Mouse (Mus musculus) small intestine, adult 2 months (tissue): Measurements from ENCODE around the gene Vcpkmt. TPM values are rescaled to one million over a fixed set of nuclear protein-coding genes. Genes with fewer than 3 reads are reported as not detected.

Source experiments
- H3K27ac ChIP-seq: fragments of 200-500 bp; 2 replicates; pipeline ENCODE4 v1.5.1; 2012; ENCODE audit warnings: low read depth, low read length, control low read depth, inconsistent platforms; ENCODE audit not compliant: insufficient read depth
- H3K27me3 ChIP-seq: fragments of 200-500 bp; 2 replicates; pipeline ENCODE4 v1.6.1; 2012; ENCODE audit warnings: mild to moderate bottlenecking, moderate library complexity, low read length, inconsistent platforms; ENCODE audit not compliant: control insufficient read depth, insufficient read depth
- H3K36me3 ChIP-seq: fragments of 200-500 bp; 2 replicates; pipeline ENCODE4 v1.6.1; 2012; ENCODE audit warnings: mild to moderate bottlenecking, low read length, control low read depth, inconsistent platforms; ENCODE audit not compliant: control insufficient read depth, insufficient read depth
- H3K4me1 ChIP-seq: fragments of 200-500 bp; 2 replicates; pipeline ENCODE4 v1.6.1; 2012; ENCODE audit warnings: low read length, inconsistent platforms, mixed read lengths; ENCODE audit not compliant: control insufficient read depth, insufficient read depth, insufficient read length
- H3K4me3 ChIP-seq: fragments of 200-500 bp; 2 replicates; pipeline ENCODE4 v1.5.1; 2012; ENCODE audit warnings: low read depth, mild to moderate bottlenecking, control low read depth, inconsistent platforms, low read length, moderate library complexity
- CTCF ChIP-seq: fragments of 200-500 bp; IDR thresholded peaks from 2 replicates; pipeline ENCODE4 v1.5.1; 2012; ENCODE audit warnings: low read depth, mild to moderate bottlenecking, control low read depth, inconsistent platforms, low read length, moderate library complexity, mixed read lengths; ENCODE audit not compliant: insufficient replicate concordance, insufficient read length; ENCODE audit errors: extremely low read depth
- POLR2A ChIP-seq: fragments of 200-500 bp; IDR thresholded peaks from 2 replicates; pipeline ENCODE4 v1.6.1; 2012; ENCODE audit warnings: low read depth, mild to moderate bottlenecking, control low read depth, inconsistent platforms, low read length, moderate library complexity
- WGBS: fragments of 180-500 bp; shearing (Covaris S2); methylation state at CpG from one replicate; pipeline ENCODE4 v1.1.7; 2018; 5-methylcytosine and 5-hydroxymethylcytosine counted together
- polyA plus RNA-seq: library from polyadenylated mRNA; depleted of rRNA; stranded (reverse); fragments of >200 nt; gene quantifications from 2 replicates; pipeline ENCODE4 v1.2.3, GENCODE M21; 2012; rRNA removed

Vcpkmt gene
- polyA plus RNA-seq, 1 experiment, result 7.6 TPM

- TF ChIP-seq POLR2A, result no peak
- no peak for TF ChIP-seq CTCF
- Histone ChIP-seq H3K27ac (no peak overlapping the region), H3K4me1 (peaks cover 12% of the 10 kb centered on the region), H3K4me3 (no peak overlapping the region), H3K27me3 (no peaks in the 10 kb centered on the region), H3K36me3 (no peaks in the 10 kb centered on the region)
- WGBS, result 76% methylated on average over 8 of the region's 8 CpGs
Measured at GRCm38 (mm10) chr12:69528275-69529032, 54.4 kb downstream of the Vcpkmt start.

Other genes starting within 250 kb of the Vcpkmt start
- gene Nemf, start 225.9 kb downstream of the Vcpkmt start, polyA plus RNA-seq, result 0.20 and 0.71 TPM in 2 replicates
- 223 and 652 TPM in 2 replicates for gene Arf6, start 210.9 kb downstream of the Vcpkmt start, polyA plus RNA-seq
- 1.9 and 5.4 TPM in 2 replicates for gene Gm9887, start 210.6 kb downstream of the Vcpkmt start, polyA plus RNA-seq
- 4.3 and 12.0 TPM in 2 replicates for gene Sos2, start 98.8 kb upstream of the Vcpkmt start, polyA plus RNA-seq
- gene L2hgdh, start 141.8 kb upstream of the Vcpkmt start, polyA plus RNA-seq, result 5.7 and 17.8 TPM in 2 replicates
- gene Atp5s, start 141.9 kb upstream of the Vcpkmt start, polyA plus RNA-seq, result 7.9 and 9.4 TPM in 2 replicates
- gene Cdkl1, start 208.2 kb upstream of the Vcpkmt start, polyA plus RNA-seq, result 0.29 and 0.52 TPM in 2 replicates